Mouse (Mus musculus): Measurements from ENCODE around the gene Mon1a. TPM values are rescaled to one million over a fixed set of nuclear protein-coding genes. Genes with fewer than 3 reads are reported as not detected.

The Mon1a gene
- 10 to 100 TPM; 10.0 to 10.3 TPM for total RNA-seq (2021)
- long read RNA-seq, experiment 1, transcript Mon1a-201 (6 exons, 2,042 nt): major isoform, 13 of 14 reads
- long read RNA-seq, experiment 1, partial matches to known transcripts: 1 of 14 reads
- long read RNA-seq, experiment 1, other reads (novel, unspliced or antisense): 0 of 14 reads
- long read RNA-seq, experiment 2, partial matches to known transcripts: 1 of 5 reads
- long read RNA-seq, experiment 2, other reads (novel, unspliced or antisense): 1 of 5 reads

GRCm38 (mm10) chr9:107887804-107888266, at the start of gene Mon1a:
TSS of gene Mon1a (plus strand) at chr9:107888151.
- DNase-seq: peak; percentile 91 to 96

DNA sequence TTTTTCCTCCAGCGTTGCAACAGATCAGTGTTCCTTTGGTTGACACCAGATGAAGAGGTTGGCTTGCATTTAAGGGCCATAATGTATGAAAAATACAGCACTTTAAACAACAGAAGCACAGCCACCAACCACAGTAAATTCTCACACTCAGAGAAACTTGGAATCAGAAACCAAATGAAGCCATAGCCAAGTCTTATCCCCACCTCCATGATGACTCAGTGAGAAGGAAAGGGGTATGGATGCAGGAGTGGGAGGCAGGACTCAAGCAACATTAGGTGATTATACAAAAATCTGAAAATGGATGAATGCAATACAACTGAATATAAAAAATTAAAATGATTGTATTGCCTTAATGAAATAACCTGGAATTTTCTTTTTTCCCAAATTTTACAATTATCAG, 49.1 kb upstream of the Mon1a start:
- DNase-seq: no peak

GRCm38 (mm10) chr9:107842709-107843108, 45.2 kb upstream of the Mon1a start:
- no peak for DNase-seq

DNA sequence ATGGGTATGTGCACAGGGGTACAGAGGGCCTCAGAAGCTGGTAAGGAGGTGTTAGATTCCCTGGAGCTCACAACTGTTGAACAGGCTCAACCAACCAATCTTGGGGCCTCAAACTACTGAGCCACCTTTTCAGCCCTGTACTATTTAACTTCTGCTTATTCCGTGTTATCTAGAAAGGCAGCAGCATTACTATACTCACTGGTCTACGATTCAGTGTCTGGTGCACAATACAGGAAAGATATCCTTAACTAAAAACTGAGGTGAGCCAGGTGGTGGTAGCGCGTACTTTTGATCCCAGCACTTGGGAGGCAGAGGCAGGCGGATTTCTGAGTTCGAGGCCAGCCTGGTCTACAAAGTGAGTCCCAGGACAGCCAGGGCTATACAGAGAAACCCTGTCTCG, 39.0 kb upstream of the Mon1a start:
- DNase-seq: no peak

GRCm38 (mm10) chr9:107858343-107858742, 29.6 kb upstream of the Mon1a start:
- no peak for DNase-seq

- no peak for DNase-seq
Observed at GRCm38 (mm10) chr9:107864493-107864892, 23.5 kb upstream of the Mon1a start.

GRCm38 (mm10) chr9:107866081-107866480, 21.9 kb upstream of the Mon1a start:
- no peak for DNase-seq

GRCm38 (mm10) chr9:107872350-107873098, 15.4 kb upstream of the Mon1a start:
- DNase-seq: peak; percentile 94 to 98

GRCm38 (mm10) chr9:107873137-107873536, 14.8 kb upstream of the Mon1a start, which contains the start of gene Rbm6:
TSS of gene Rbm6 (minus strand) at chr9:107873237.
- DNase-seq: no peak

DNA sequence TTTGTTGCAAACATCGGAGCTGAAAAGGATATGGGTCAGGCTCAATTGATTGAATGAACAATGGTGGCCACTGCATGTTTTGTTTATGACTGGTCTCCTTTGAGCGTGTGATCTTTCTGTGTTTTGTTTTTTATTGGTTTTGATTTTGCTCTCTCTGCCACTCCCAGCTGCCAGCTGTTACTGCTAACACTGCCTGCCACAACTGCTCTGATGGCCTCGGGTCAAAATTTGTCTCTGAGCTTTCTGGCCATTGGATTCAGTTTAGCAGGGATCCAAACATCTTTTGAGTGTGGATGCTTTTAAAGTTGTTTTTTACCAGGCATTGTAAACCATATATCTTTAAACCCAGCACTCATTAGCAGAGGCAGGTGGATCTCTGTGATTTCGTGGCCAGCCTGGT, 7.5 kb upstream of the Mon1a start:
- DNase-seq: no peak

GRCm38 (mm10) chr9:107888267-107888850, 408 bp downstream of the Mon1a start:
- peak in 1 of 2 experiments; percentile 20 for DNase-seq

DNA sequence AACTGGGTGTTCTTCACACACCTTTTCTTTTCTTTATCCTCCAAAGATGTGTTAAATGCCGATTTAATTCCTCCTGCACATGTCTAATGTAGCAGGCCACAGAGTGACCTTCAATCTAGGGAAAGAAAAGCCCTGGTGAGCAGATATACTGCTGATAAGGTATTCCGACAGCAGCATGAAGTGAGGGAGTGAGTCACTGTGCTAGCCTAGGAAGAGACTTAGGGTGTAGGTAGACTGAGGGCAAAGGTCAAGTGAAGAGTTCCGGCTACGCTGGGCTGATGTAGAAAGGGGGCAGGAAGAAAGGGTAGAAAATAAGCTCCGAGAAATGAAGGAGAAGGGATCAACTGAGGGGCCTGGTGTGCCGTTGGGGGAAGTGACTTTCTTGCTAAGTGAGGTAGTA, 2.3 kb downstream of the Mon1a start:
- DNase-seq: no peak

- DNase-seq: no peak
Observed at GRCm38 (mm10) chr9:107891023-107891422, 3.1 kb downstream of the Mon1a start.

- no peak for DNase-seq
Observed at GRCm38 (mm10) chr9:107898563-107898962, 10.6 kb downstream of the Mon1a start.

GRCm38 (mm10) chr9:107899855-107900254, 11.9 kb downstream of the Mon1a start:
- DNase-seq: no peak

GRCm38 (mm10) chr9:107900840-107901626, 13.1 kb downstream of the Mon1a start:
- DNase-seq: no peak

- DNase-seq: no peak
Observed at GRCm38 (mm10) chr9:107901627-107901914, 13.6 kb downstream of the Mon1a start.

- peak; percentile 88 to 97 for DNase-seq
Observed at GRCm38 (mm10) chr9:107904726-107905125, 16.8 kb downstream of the Mon1a start.

DNA sequence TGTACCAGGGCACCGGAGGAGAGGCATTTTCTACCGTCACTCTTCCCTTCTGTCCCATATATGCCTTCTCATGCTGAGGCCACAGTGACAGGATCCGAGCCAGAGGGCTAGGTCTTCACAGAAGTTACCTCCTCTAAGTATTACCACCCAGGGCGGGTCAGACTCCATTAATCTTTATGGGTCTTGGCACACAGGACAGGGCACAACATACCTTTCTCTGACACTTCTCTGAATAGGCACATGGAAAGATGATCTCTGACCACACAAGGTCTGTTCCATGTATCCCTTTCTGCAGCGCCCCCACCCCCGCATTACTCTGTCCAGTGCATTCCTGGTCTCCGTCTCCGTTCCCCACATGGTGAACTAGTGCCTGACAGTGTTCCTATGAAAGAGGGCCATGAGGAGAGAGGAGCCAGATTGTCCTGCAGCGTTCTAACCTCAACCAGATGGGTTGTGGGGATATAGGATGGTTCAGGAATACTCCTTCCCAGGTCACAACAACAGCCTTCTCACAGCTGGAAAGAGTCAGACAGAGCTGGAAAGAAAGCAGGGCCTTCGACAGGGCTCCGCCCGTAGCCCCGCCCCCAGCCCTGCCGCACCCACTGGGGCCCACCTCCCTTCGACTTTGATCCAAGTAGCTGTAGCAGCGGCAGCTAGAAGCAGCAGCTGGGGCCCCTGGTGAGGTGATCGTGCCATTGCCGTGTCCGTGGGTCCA, 18.5 kb downstream of the Mon1a start, which contains the start of gene Mst1r:
TSS of gene Mst1r (plus strand) at position 622 of the 715 bp plus-strand sequence.
- DNase-seq: peak; percentile 87 to 90

GRCm38 (mm10) chr9:107906967-107907800, 19.2 kb downstream of the Mon1a start:
- DNase-seq: no peak

GRCm38 (mm10) chr9:107907801-107908120, 19.8 kb downstream of the Mon1a start:
- DNase-seq: peak; percentile 28 to 52

All from heart, adult 18-20 months (tissue).